Mouse (Mus musculus) forebrain, embryonic 13.5 days (tissue): ENCODE measurements around the gene Gm13030. TPM values are rescaled to one million over a fixed set of nuclear protein-coding genes. Genes with fewer than 3 reads are reported as not detected.
"Not testable (repeated sequence)": the region's sequence is repeated elsewhere in the genome, so short reads cannot be mapped to it uniquely, and the experiment has no call there.

ENCODE experiments used
- ATAC-seq: fragments of 200-750 bp; cut with Nextera tagmentation; 2 replicates; pipeline ENCODE4 v1.8.0; 2017
- H3K27ac ChIP-seq: fragments of 300-500 bp; sonication (generic); 2 replicates; pipeline ENCODE4 v1.5.1; 2015; ENCODE audit warnings: inconsistent platforms, mild to moderate bottlenecking, moderate library complexity
- H3K27me3 ChIP-seq: fragments of 300-500 bp; sonication (generic); 2 replicates; pipeline ENCODE4 v1.6.1; 2015; ENCODE audit warnings: mild to moderate bottlenecking, inconsistent platforms
- H3K36me3 ChIP-seq: fragments of 300-500 bp; sonication (generic); 2 replicates; pipeline ENCODE4 v1.6.1; 2015; ENCODE audit warnings: mild to moderate bottlenecking, inconsistent platforms; ENCODE audit not compliant: poor library complexity, severe bottlenecking
- H3K4me1 ChIP-seq: fragments of 300-500 bp; sonication (generic); 2 replicates; pipeline ENCODE4 v1.6.1; 2015; ENCODE audit warnings: inconsistent platforms
- H3K4me2 ChIP-seq: fragments of 300-500 bp; sonication (generic); 2 replicates; pipeline ENCODE4 v1.6.1; 2015; ENCODE audit warnings: inconsistent platforms, mild to moderate bottlenecking, moderate library complexity
- H3K4me3 ChIP-seq: fragments of 300-500 bp; sonication (generic); 2 replicates; pipeline ENCODE4 v1.5.1; 2015; ENCODE audit warnings: mild to moderate bottlenecking, inconsistent platforms
- H3K9ac ChIP-seq: fragments of 300-500 bp; sonication (generic); 2 replicates; pipeline ENCODE4 v1.6.1; 2015; ENCODE audit warnings: mild to moderate bottlenecking, inconsistent platforms
- H3K9me3 ChIP-seq: fragments of 300-500 bp; sonication (generic); replicated peaks from 2 replicates; pipeline ENCODE4 v1.6.1; 2016; ENCODE audit warnings: inconsistent platforms
- WGBS: fragments of 180-500 bp; shearing (Covaris S2); methylation state at CpG from one replicate; pipeline ENCODE4 v1.1.7; 2015; 5-methylcytosine and 5-hydroxymethylcytosine counted together
- polyA plus RNA-seq: library from polyadenylated mRNA; unstranded; fragments of >200 nt; fragmentation: Nextera tagmentation; extraction: Ambion mirVana; gene quantifications from 2 replicates; pipeline ENCODE4 v1.2.1, GENCODE M21; 2015

Gm13030 gene
- polyA plus RNA-seq, 1 experiment from 2014 or later: not detected

- no peak overlapping the region for H3K4me3 ChIP-seq
- no peak overlapping the region for H3K27ac ChIP-seq
- H3K27me3 ChIP-seq: no peaks in the 10 kb centered on the region
- WGBS: 69% methylated on average over 11 of the region's 11 CpGs
- H3K9ac ChIP-seq: no peak overlapping the region
- peaks cover 11% of the 10 kb centered on the region for H3K9me3 ChIP-seq
- H3K36me3 ChIP-seq: no peaks in the 10 kb centered on the region
- no peaks in the 10 kb centered on the region for H3K4me1 ChIP-seq
- H3K4me2 ChIP-seq: no peak overlapping the region
- ATAC-seq: no peak
These were observed 46.6 kb downstream of the Gm13030 start for GRCm38 (mm10) chr4:138827147-138827546.

GRCm38 (mm10) chr4:138825751-138826567, 47.8 kb downstream of the Gm13030 start:
- H3K4me3 ChIP-seq: no peak overlapping the region
- H3K9me3 ChIP-seq: peaks cover 13% of the 10 kb centered on the region
- H3K27me3 ChIP-seq: no peaks in the 10 kb centered on the region
- H3K4me2 ChIP-seq: no peak overlapping the region
- WGBS: 78% methylated on average over 18 of the region's 18 CpGs
- no peak overlapping the region for H3K27ac ChIP-seq
- no peak overlapping the region for H3K9ac ChIP-seq
- no peaks in the 10 kb centered on the region for H3K36me3 ChIP-seq
- H3K4me1 ChIP-seq: no peaks in the 10 kb centered on the region
- ATAC-seq: no peak

GRCm38 (mm10) chr4:138824660-138825059, 49.1 kb downstream of the Gm13030 start:
- H3K4me2 ChIP-seq: no peak overlapping the region
- H3K27me3 ChIP-seq: no peaks in the 10 kb centered on the region
- H3K9ac ChIP-seq: no peak overlapping the region
- no peak overlapping the region for H3K4me3 ChIP-seq
- 83% methylated on average over 2 of the region's 2 CpGs for WGBS
- no peaks in the 10 kb centered on the region for H3K36me3 ChIP-seq
- no peak overlapping the region for H3K27ac ChIP-seq
- no peaks in the 10 kb centered on the region for H3K4me1 ChIP-seq
- peaks cover 13% of the 10 kb centered on the region for H3K9me3 ChIP-seq
- no peak for ATAC-seq

- H3K9ac ChIP-seq, H3K27ac ChIP-seq, H3K4me2 ChIP-seq, H3K4me1 ChIP-seq, ATAC-seq, H3K27me3 ChIP-seq, H3K36me3 ChIP-seq, H3K4me3 ChIP-seq: not testable (repeated sequence)
- 74% methylated on average over 2 of the region's 2 CpGs for WGBS
- H3K9me3 ChIP-seq: peaks cover 13% of the 10 kb centered on the region
These were observed 49.6 kb downstream of the Gm13030 start for GRCm38 (mm10) chr4:138824161-138824560.

GRCm38 (mm10) chr4:138821036-138821435, 52.7 kb downstream of the Gm13030 start:
- ATAC-seq: no peak
- Histone ChIP-seq H3K9ac (no peak overlapping the region), H3K4me3 (no peak overlapping the region), H3K9me3 (peaks cover 13% of the 10 kb centered on the region), H3K27me3 (no peaks in the 10 kb centered on the region), H3K36me3 (no peaks in the 10 kb centered on the region), H3K4me1 (peaks cover 5% of the 10 kb centered on the region; the same call in 1 of the 2 replicates), H3K4me2 (no peak overlapping the region), H3K27ac (no peak overlapping the region)
- WGBS: 85% methylated on average over 2 of the region's 2 CpGs

Other genes with a start within 250 kb of the Gm13030 start
- gene Vwa5b1, start 238.1 kb downstream of the Gm13030 start, polyA plus RNA-seq: 0.68 and 0.82 TPM in 2 replicates
- 0.15 and 0.55 TPM in 2 replicates for gene Pla2g2c, start 149.2 kb downstream of the Gm13030 start, polyA plus RNA-seq
- gene Ubxn10, start 136.8 kb downstream of the Gm13030 start, polyA plus RNA-seq: 2.3 and 2.4 TPM in 2 replicates
- gene Pla2g2f, start 116.3 kb downstream of the Gm13030 start, polyA plus RNA-seq: not detected in 2 replicates
- gene Pla2g2d, start 98.2 kb downstream of the Gm13030 start, polyA plus RNA-seq: 0.08 TPM in 1 of 2 replicates, not detected in the other
- 0.26 and 0.42 TPM in 2 replicates for gene Pla2g5, start 10.5 kb downstream of the Gm13030 start, polyA plus RNA-seq
- not detected in 2 replicates for gene Pla2g2e, start 4.0 kb upstream of the Gm13030 start, polyA plus RNA-seq
- gene Otud3, start 40.0 kb upstream of the Gm13030 start, polyA plus RNA-seq: 2.5 and 3.6 TPM in 2 replicates
- gene Rnf186, start 93.1 kb upstream of the Gm13030 start, polyA plus RNA-seq: 0.57 TPM in 1 of 2 replicates, not detected in the other
- gene Tmco4, start 98.9 kb upstream of the Gm13030 start, polyA plus RNA-seq: 0.48 and 0.93 TPM in 2 replicates
- gene Htr6, start 201.6 kb upstream of the Gm13030 start, polyA plus RNA-seq: 0.11 and 0.18 TPM in 2 replicates
- gene Nbl1, start 219.0 kb upstream of the Gm13030 start, polyA plus RNA-seq: 12.5 and 17.1 TPM in 2 replicates